Mouse (Mus musculus): ENCODE data around the gene B430305J03Rik.

B430305J03Rik gene

GRCm38 (mm10) chr3:61362821-61363160, 3.0 kb downstream of the B430305J03Rik start:
- Histone ChIP-seq H3K27me3 (ENCODE audit: insufficient read depth, low read length) (peaks cover 8% of the 10 kb centered on the region; the same call in 1 of the 2 replicates), H3K36me3 (ENCODE audit: insufficient read depth, low read length) (0 out of 2 replicates have a peak, but pooled peaks cover 5% of the 10 kb centered on the region), H3K9me3 (ENCODE audit: low read length) (no peaks in the 10 kb centered on the region), H3K4me1 (replicated peaks; ENCODE audit: low read depth, low read length) (peaks cover 29% of the 10 kb centered on the region), H3K4me3 (replicated peaks; ENCODE audit: low read length) (peak overlapping the region; percentile 96)
- TF ChIP-seq CTCF (conservative IDR thresholded peaks at IDR 0.05; ENCODE audit: low read length) (no peak), POU5F1 (IDR thresholded peaks at IDR 0.05; ENCODE audit: borderline replicate concordance, low read length) (no peak)

GRCm38 (mm10) chr3:61361338-61361737, 4.4 kb downstream of the B430305J03Rik start, which contains the start of gene Rap2b:
Gene Rap2b, plus strand, starts transcription at chr3:61361638.
- H3K4me1 ChIP-seq (replicated peaks; ENCODE audit: low read depth, low read length): peaks cover 18% of the 10 kb centered on the region
- no peak for TF ChIP-seq POU5F1 (IDR thresholded peaks at IDR 0.05; ENCODE audit: borderline replicate concordance, low read length)
- no peak for TF ChIP-seq CTCF (conservative IDR thresholded peaks at IDR 0.05; ENCODE audit: low read length)
- TF ChIP-seq NANOG (IDR thresholded peaks at IDR 0.05; ENCODE audit: borderline replicate concordance, low read length): no peak
- no peaks in the 10 kb centered on the region for H3K36me3 ChIP-seq (ENCODE audit: insufficient read depth, low read length)
- H3K9me3 ChIP-seq (ENCODE audit: low read length): no peaks in the 10 kb centered on the region
- H3K27me3 ChIP-seq (ENCODE audit: insufficient read depth, low read length): peaks cover 8% of the 10 kb centered on the region; the same call in 1 of the 2 replicates
- peak within 1 kb of the TSS; percentile 96 for H3K4me3 ChIP-seq (replicated peaks; ENCODE audit: low read length)

GRCm38 (mm10) chr3:61358756-61359293, 6.9 kb downstream of the B430305J03Rik start:
- TF ChIP-seq NANOG (IDR thresholded peaks at IDR 0.05; ENCODE audit: borderline replicate concordance, low read length) (no peak), CTCF (conservative IDR thresholded peaks at IDR 0.05; ENCODE audit: low read length) (no peak), POU5F1 (IDR thresholded peaks at IDR 0.05; ENCODE audit: borderline replicate concordance, low read length) (no peak)
- H3K4me3 ChIP-seq (replicated peaks; ENCODE audit: low read length): no peak overlapping the region

GRCm38 (mm10) chr3:61358107-61358506, 7.6 kb downstream of the B430305J03Rik start:
- H3K9me3 ChIP-seq (ENCODE audit: low read length): no peaks in the 10 kb centered on the region
- H3K4me3 ChIP-seq (replicated peaks; ENCODE audit: low read length): no peak overlapping the region
- no peaks in the 10 kb centered on the region for H3K27me3 ChIP-seq (ENCODE audit: insufficient read depth, low read length)
- TF ChIP-seq CTCF (conservative IDR thresholded peaks at IDR 0.05; ENCODE audit: low read length) (no peak), POU5F1 (IDR thresholded peaks at IDR 0.05; ENCODE audit: borderline replicate concordance, low read length) (no peak), NANOG (IDR thresholded peaks at IDR 0.05; ENCODE audit: borderline replicate concordance, low read length) (no peak)
- H3K4me1 ChIP-seq (replicated peaks; ENCODE audit: low read depth, low read length): peaks cover 10% of the 10 kb centered on the region
- H3K36me3 ChIP-seq (ENCODE audit: insufficient read depth, low read length): no peaks in the 10 kb centered on the region

More at GRCm38 (mm10) chr3:61358756-61359293, 6.9 kb downstream of the B430305J03Rik start:
- Histone ChIP-seq H3K4me1 (replicated peaks; ENCODE audit: low read depth, low read length) (peaks cover 10% of the 10 kb centered on the region), H3K9me3 (ENCODE audit: low read length) (no peaks in the 10 kb centered on the region), H3K27me3 (ENCODE audit: insufficient read depth, low read length) (no peaks in the 10 kb centered on the region), H3K36me3 (ENCODE audit: insufficient read depth, low read length) (no peaks in the 10 kb centered on the region)

- H3K36me3 ChIP-seq (ENCODE audit: insufficient read depth, low read length): no peaks in the 10 kb centered on the region
- no peak overlapping the region for H3K4me3 ChIP-seq (replicated peaks; ENCODE audit: low read length)
- no peaks in the 10 kb centered on the region for H3K27me3 ChIP-seq (ENCODE audit: insufficient read depth, low read length)
- H3K4me1 ChIP-seq (replicated peaks; ENCODE audit: low read depth, low read length): no peaks in the 10 kb centered on the region
- no peak for TF ChIP-seq POU5F1 (IDR thresholded peaks at IDR 0.05; ENCODE audit: borderline replicate concordance, low read length)
- no peak for TF ChIP-seq CTCF (conservative IDR thresholded peaks at IDR 0.05; ENCODE audit: low read length)
- TF ChIP-seq NANOG (IDR thresholded peaks at IDR 0.05; ENCODE audit: borderline replicate concordance, low read length): no peak
- H3K9me3 ChIP-seq (ENCODE audit: low read length): no peaks in the 10 kb centered on the region
Observed at GRCm38 (mm10) chr3:61355464-61355863, 10.3 kb downstream of the B430305J03Rik start.

- H3K36me3 ChIP-seq (ENCODE audit: insufficient read depth, low read length): no peaks in the 10 kb centered on the region
- no peak for TF ChIP-seq CTCF (conservative IDR thresholded peaks at IDR 0.05; ENCODE audit: low read length)
- TF ChIP-seq POU5F1 (IDR thresholded peaks at IDR 0.05; ENCODE audit: borderline replicate concordance, low read length): no peak
- TF ChIP-seq NANOG (IDR thresholded peaks at IDR 0.05; ENCODE audit: borderline replicate concordance, low read length): no peak
- H3K4me1 ChIP-seq (replicated peaks; ENCODE audit: low read depth, low read length): no peaks in the 10 kb centered on the region
- no peaks in the 10 kb centered on the region for H3K9me3 ChIP-seq (ENCODE audit: low read length)
- no peak overlapping the region for H3K4me3 ChIP-seq (replicated peaks; ENCODE audit: low read length)
- H3K27me3 ChIP-seq (ENCODE audit: insufficient read depth, low read length): no peaks in the 10 kb centered on the region
Observed at GRCm38 (mm10) chr3:61349433-61349832, 16.3 kb downstream of the B430305J03Rik start.

- TF ChIP-seq POU5F1 (IDR thresholded peaks at IDR 0.05; ENCODE audit: borderline replicate concordance, low read length) (no peak), CTCF (conservative IDR thresholded peaks at IDR 0.05; ENCODE audit: low read length) (no peak), NANOG (IDR thresholded peaks at IDR 0.05; ENCODE audit: borderline replicate concordance, low read length) (no peak)
- no peaks in the 10 kb centered on the region for H3K9me3 ChIP-seq (ENCODE audit: low read length)
Observed at GRCm38 (mm10) chr3:61348036-61348614, 17.6 kb downstream of the B430305J03Rik start.

GRCm38 (mm10) chr3:61345636-61346035, 20.1 kb downstream of the B430305J03Rik start:
- TF ChIP-seq POU5F1 (IDR thresholded peaks at IDR 0.05; ENCODE audit: borderline replicate concordance, low read length): no peak
- no peak for TF ChIP-seq NANOG (IDR thresholded peaks at IDR 0.05; ENCODE audit: borderline replicate concordance, low read length)
- no peak for TF ChIP-seq CTCF (conservative IDR thresholded peaks at IDR 0.05; ENCODE audit: low read length)
- H3K4me3 ChIP-seq (replicated peaks; ENCODE audit: low read length): no peak overlapping the region
- H3K36me3 ChIP-seq (ENCODE audit: insufficient read depth, low read length): no peaks in the 10 kb centered on the region
- H3K9me3 ChIP-seq (ENCODE audit: low read length): no peaks in the 10 kb centered on the region
- H3K27me3 ChIP-seq (ENCODE audit: insufficient read depth, low read length): no peaks in the 10 kb centered on the region
- H3K4me1 ChIP-seq (replicated peaks; ENCODE audit: low read depth, low read length): peaks cover 6% of the 10 kb centered on the region; the same call in 1 of the 2 replicates

More at GRCm38 (mm10) chr3:61348036-61348614, 17.6 kb downstream of the B430305J03Rik start:
- H3K4me1 ChIP-seq (replicated peaks; ENCODE audit: low read depth, low read length): no peaks in the 10 kb centered on the region
- no peaks in the 10 kb centered on the region for H3K27me3 ChIP-seq (ENCODE audit: insufficient read depth, low read length)
- H3K36me3 ChIP-seq (ENCODE audit: insufficient read depth, low read length): no peaks in the 10 kb centered on the region
- no peak overlapping the region for H3K4me3 ChIP-seq (replicated peaks; ENCODE audit: low read length)
